Comparison of ENCODE assay signal across 10 mouse cellular contexts in genomic region chr8:58913640-58913968, GRCm38 (mm10). TPM values are rescaled to one million over a fixed set of nuclear protein-coding genes. Genes with fewer than 3 reads are reported as not detected.
A peak's percentile ranks its signal among the peaks of the same experiment; 100 is the strongest.
DNase-seq lines count a peak whose midpoint lies in the region; ATAC-seq and TF ChIP-seq lines count a peak whose summit lies in the region.
"Had no signal": no experiment of that assay in that cellular context is flagged by ENCODE, and none has a peak within 500 bp of the region (broad histone marks: within the 10 kb centered on the region; RNA-seq: fewer than 3 reads in every experiment).

No protein-coding gene starts in this region.

- no peaks in the 10 kb centered on the region for H3K9me3 ChIP-seq in midbrain, embryonic 10.5 days (replicated peaks)
- H3K9me3 ChIP-seq in midbrain, embryonic 11.5 days (ENCODE audit: control insufficient read depth, low read length), result no peaks in the 10 kb centered on the region
- H3K9me3 ChIP-seq in forebrain, embryonic 15.5 days, result no peaks in the 10 kb centered on the region
- H3K9me3 ChIP-seq in hindbrain, postnatal 0 days (ENCODE audit: low read length), result no peaks in the 10 kb centered on the region
- H3K9me3 ChIP-seq: liver, embryonic 13.5 days had no signal

- H3K36me3 ChIP-seq in midbrain, embryonic 10.5 days, result no peaks in the 10 kb centered on the region
- no peaks in the 10 kb centered on the region for H3K36me3 ChIP-seq in midbrain, embryonic 11.5 days (ENCODE audit: control insufficient read depth, insufficient read depth, low read length)
- H3K36me3 ChIP-seq in forebrain, embryonic 15.5 days, result no peaks in the 10 kb centered on the region
- H3K36me3 ChIP-seq in hindbrain, postnatal 0 days (ENCODE audit: insufficient read depth, low read length), result no peaks in the 10 kb centered on the region
- H3K36me3 ChIP-seq: liver, embryonic 13.5 days had no signal

- TF ChIP-seq CTCF in hindbrain, postnatal 0 days (IDR thresholded peaks at IDR 0.05; ENCODE audit: low read depth), result no peak

- H3K4me2 ChIP-seq in midbrain, embryonic 11.5 days, result no peak overlapping the region; the same call in 1 of the 2 replicates
- peak overlapping the region; percentile 98 for H3K4me2 ChIP-seq in forebrain, embryonic 15.5 days (replicated peaks)
- peak overlapping the region; percentile 94 for H3K4me2 ChIP-seq in hindbrain, postnatal 0 days (ENCODE audit: low read depth, low read length)

- no peak for ATAC-seq in midbrain, embryonic 11.5 days (ENCODE audit: low FRiP score)
- no peak for ATAC-seq in forebrain, embryonic 15.5 days (replicated peaks)
- ATAC-seq in hindbrain, postnatal 0 days, result no peak

- H3K27me3 ChIP-seq in midbrain, embryonic 10.5 days (ENCODE audit: low read depth, poor library complexity, severe bottlenecking), result peaks cover 33% of the 10 kb centered on the region
- peaks cover 12% of the 10 kb centered on the region for H3K27me3 ChIP-seq in midbrain, embryonic 11.5 days (ENCODE audit: control insufficient read depth, insufficient read depth, low read length)
- H3K27me3 ChIP-seq in forebrain, embryonic 15.5 days, result no peaks in the 10 kb centered on the region
- H3K27me3 ChIP-seq in hindbrain, postnatal 0 days (ENCODE audit: insufficient read depth, low read length), result no peaks in the 10 kb centered on the region

- no peak overlapping the region for H3K9ac ChIP-seq in midbrain, embryonic 11.5 days (ENCODE audit: low read length)
- H3K9ac ChIP-seq in forebrain, embryonic 15.5 days (replicated peaks), result no peak overlapping the region
- H3K9ac ChIP-seq in hindbrain, postnatal 0 days (replicated peaks; ENCODE audit: low read length), result no peak overlapping the region
- H3K9ac ChIP-seq: liver, embryonic 13.5 days had no signal

- WGBS in midbrain, embryonic 10.5 days, result 45% methylated on average over 3 of the region's 3 CpGs
- WGBS in midbrain, embryonic 11.5 days, result 72% methylated on average over 2 of the region's 3 CpGs
- WGBS in forebrain, embryonic 15.5 days, result 46% methylated on average over 3 of the region's 3 CpGs
- 40% methylated on average over 3 of the region's 3 CpGs for WGBS in hindbrain, postnatal 0 days

- H3K27ac ChIP-seq in midbrain, embryonic 10.5 days (replicated peaks), result no peak overlapping the region
- H3K27ac ChIP-seq in midbrain, embryonic 11.5 days (ENCODE audit: low read depth, low read length), result no peak overlapping the region
- H3K27ac ChIP-seq in forebrain, embryonic 15.5 days (replicated peaks), result no peak overlapping the region
- no peak overlapping the region for H3K27ac ChIP-seq in hindbrain, postnatal 0 days
- H3K27ac ChIP-seq: liver, embryonic 13.5 days had no signal

- peaks cover 25% of the 10 kb centered on the region for H3K4me1 ChIP-seq in midbrain, embryonic 10.5 days
- peaks cover 4% of the 10 kb centered on the region for H3K4me1 ChIP-seq in midbrain, embryonic 11.5 days (ENCODE audit: control insufficient read depth, insufficient read depth, low read length)
- H3K4me1 ChIP-seq in forebrain, embryonic 15.5 days, result peaks cover 12% of the 10 kb centered on the region
- H3K4me1 ChIP-seq in hindbrain, postnatal 0 days (ENCODE audit: insufficient read depth, low read length), result no peaks in the 10 kb centered on the region
- H3K4me1 ChIP-seq: liver, embryonic 13.5 days had no signal

- peak overlapping the region; percentile 76; the same call in 1 of the 2 replicates for H3K4me3 ChIP-seq in midbrain, embryonic 10.5 days
- no peak overlapping the region for H3K4me3 ChIP-seq in midbrain, embryonic 11.5 days (ENCODE audit: low read depth, low read length)
- peak overlapping the region; percentile 83 for H3K4me3 ChIP-seq in forebrain, embryonic 15.5 days
- H3K4me3 ChIP-seq in hindbrain, postnatal 0 days (ENCODE audit: low read length), result peak overlapping the region; percentile 73

- no peak for DNase-seq in midbrain, embryonic 10.5 days (ENCODE audit: low spot score)
- no peak for DNase-seq in midbrain, embryonic 11.5 days (ENCODE audit: low spot score, missing footprints)
- DNase-seq in hindbrain, postnatal 0 days (ENCODE audit: low spot score), result no peak
- DNase-seq in retina, embryonic 14.5 days (ENCODE audit: low spot score), result peak; percentile 28
- no peak for DNase-seq in adrenal gland, postnatal 25 days
- no peak for DNase-seq in spleen, postnatal 10 days (ENCODE audit: low spot score in 2 of 2)
- DNase-seq: kidney, postnatal 36 days; liver, embryonic 13.5 days had no signal

RNA-seq across cellular contexts. Expression of gene Galntl6, which starts 1.2 kb away (rescaled TPM):
- polyA plus RNA-seq in midbrain, embryonic 10.5 days (2016; fragmentation: Nextera tagmentation; extraction: Ambion mirVana), result 0.37 and 0.97 TPM in 2 replicates
- 0.33 and 0.75 TPM in 2 replicates for polyA plus RNA-seq in midbrain, embryonic 11.5 days (2014; fragmentation: Nextera tagmentation; extraction: Ambion mirVana)
- polyA plus RNA-seq in forebrain, embryonic 15.5 days (2015; fragmentation: Nextera tagmentation; extraction: Ambion mirVana), result 7.3 and 8.4 TPM in 2 replicates
- 26.5 and 26.6 TPM in 2 replicates for total RNA-seq in hindbrain, postnatal 0 days (2014; rRNA removed)
- 16.5 and 16.7 TPM in 2 replicates for polyA plus RNA-seq in hindbrain, postnatal 0 days (2015; fragmentation: Nextera tagmentation; extraction: Ambion mirVana)
- not detected in 2 replicates for total RNA-seq in adrenal gland, postnatal 25 days (2021)
- total RNA-seq: hematopoietic stem cell, adult 5-6 weeks had no signal

RNA-seq across cellular contexts. Expression of gene BC030500, which starts 2.0 kb away (rescaled TPM):
- polyA plus RNA-seq in midbrain, embryonic 10.5 days (2016; fragmentation: Nextera tagmentation; extraction: Ambion mirVana), result 0.56 and 1.4 TPM in 2 replicates
- polyA plus RNA-seq in midbrain, embryonic 11.5 days (2014; fragmentation: Nextera tagmentation; extraction: Ambion mirVana), result 0.97 and 1.7 TPM in 2 replicates
- 7.7 and 10.2 TPM in 2 replicates for polyA plus RNA-seq in forebrain, embryonic 15.5 days (2015; fragmentation: Nextera tagmentation; extraction: Ambion mirVana)
- total RNA-seq in hindbrain, postnatal 0 days (2014; rRNA removed), result 11.8 and 13.5 TPM in 2 replicates
- 9.7 and 12.3 TPM in 2 replicates for polyA plus RNA-seq in hindbrain, postnatal 0 days (2015; fragmentation: Nextera tagmentation; extraction: Ambion mirVana)
- total RNA-seq in adrenal gland, postnatal 25 days (2021), result not detected in 2 replicates
- total RNA-seq: hematopoietic stem cell, adult 5-6 weeks had no signal
- polyA plus RNA-seq: liver, embryonic 13.5 days had no signal
